Mouse (Mus musculus) yolk sac, embryonic 10.5 days (tissue): Measurements from ENCODE around the gene Vax1.

Experiments used
- DNase-seq: peaks from one replicate; pipeline ENCODE4 v3.0.0-alpha.2; 2017; ENCODE audit warnings: low spot score

The Vax1 gene

GRCm38 (mm10) chr19:59169143-59169935 is 517 bp downstream of the Vax1 start:
- peak; percentile 22 for DNase-seq

- DNase-seq: no peak
These were observed 1.4 kb downstream of the Vax1 start for GRCm38 (mm10) chr19:59168386-59168905.

- no peak for DNase-seq
These were observed 2.0 kb downstream of the Vax1 start for GRCm38 (mm10) chr19:59167871-59168270.

GRCm38 (mm10) chr19:59166879-59167278 is 3.0 kb downstream of the Vax1 start:
- peak; percentile 60 for DNase-seq

- DNase-seq: peak; percentile 36
These were observed 3.5 kb downstream of the Vax1 start for GRCm38 (mm10) chr19:59166311-59166761.

GRCm38 (mm10) chr19:59165577-59165976 is 4.3 kb downstream of the Vax1 start:
- DNase-seq: no peak

GRCm38 (mm10) chr19:59164896-59165560 is 4.8 kb downstream of the Vax1 start:
- DNase-seq: no peak

- no peak for DNase-seq
These were observed 5.7 kb downstream of the Vax1 start for GRCm38 (mm10) chr19:59164111-59164510.

GRCm38 (mm10) chr19:59156702-59157101 is 13.2 kb downstream of the Vax1 start:
- DNase-seq: no peak

- no peak for DNase-seq
These were observed 15.7 kb downstream of the Vax1 start for GRCm38 (mm10) chr19:59154171-59154570.

GRCm38 (mm10) chr19:59145492-59146140 is 24.2 kb downstream of the Vax1 start:
- no peak for DNase-seq

- no peak for DNase-seq
These were observed 24.8 kb downstream of the Vax1 start for GRCm38 (mm10) chr19:59145064-59145463.

- DNase-seq: no peak
These were observed 27.6 kb downstream of the Vax1 start for GRCm38 (mm10) chr19:59142206-59142605.

GRCm38 (mm10) chr19:59135387-59135786 is 34.5 kb downstream of the Vax1 start:
- no peak for DNase-seq

- no peak for DNase-seq
These were observed 34.9 kb downstream of the Vax1 start for GRCm38 (mm10) chr19:59134916-59135315.

- no peak for DNase-seq
These were observed 36.7 kb downstream of the Vax1 start for GRCm38 (mm10) chr19:59133202-59133601.

GRCm38 (mm10) chr19:59129671-59130070 is 40.2 kb downstream of the Vax1 start:
- DNase-seq: no peak

- DNase-seq: no peak
These were observed 41.2 kb downstream of the Vax1 start for GRCm38 (mm10) chr19:59128531-59129204.

GRCm38 (mm10) chr19:59127424-59127823 is 42.4 kb downstream of the Vax1 start:
- DNase-seq: no peak
